Mouse (Mus musculus): ENCODE data around the gene Lpp.

The Lpp gene

GRCm38 (mm10) chr16:24900241-24900796, 507.0 kb downstream of the Lpp start:
- DNase-seq, result peak; percentile 44

- no peak for DNase-seq
Observed at GRCm38 (mm10) chr16:24901139-24901859, 508.0 kb downstream of the Lpp start.

GRCm38 (mm10) chr16:24902111-24902510, 508.8 kb downstream of the Lpp start:
- DNase-seq, result no peak

GRCm38 (mm10) chr16:24908926-24909325, 515.6 kb downstream of the Lpp start:
- no peak for DNase-seq

GRCm38 (mm10) chr16:24910321-24910720, 517.0 kb downstream of the Lpp start:
- DNase-seq, result no peak

GRCm38 (mm10) chr16:24910834-24911233, 517.5 kb downstream of the Lpp start:
- DNase-seq, result no peak

- no peak for DNase-seq
Observed at GRCm38 (mm10) chr16:24912381-24912780, 519.1 kb downstream of the Lpp start.

- DNase-seq, result no peak
Observed at GRCm38 (mm10) chr16:24913021-24913420, 519.7 kb downstream of the Lpp start.

- DNase-seq, result no peak
Observed at GRCm38 (mm10) chr16:24913641-24914392, 520.5 kb downstream of the Lpp start.

GRCm38 (mm10) chr16:24914393-24914751, 521.1 kb downstream of the Lpp start:
- DNase-seq, result no peak

GRCm38 (mm10) chr16:24915470-24915869, 522.2 kb downstream of the Lpp start:
- no peak for DNase-seq

- peak; percentile 27 for DNase-seq
Observed at GRCm38 (mm10) chr16:24919349-24920012, 526.2 kb downstream of the Lpp start.

- DNase-seq, result no peak
Observed at GRCm38 (mm10) chr16:24930070-24930469, 536.8 kb downstream of the Lpp start.

- DNase-seq, result no peak
Observed at GRCm38 (mm10) chr16:24930621-24931020, 537.3 kb downstream of the Lpp start.

- DNase-seq, result no peak
Observed at GRCm38 (mm10) chr16:24932816-24933215, 539.5 kb downstream of the Lpp start.

GRCm38 (mm10) chr16:24933691-24934090, 540.4 kb downstream of the Lpp start:
- DNase-seq, result no peak

GRCm38 (mm10) chr16:24941306-24942160, 548.2 kb downstream of the Lpp start:
- peak; percentile 46 for DNase-seq

- DNase-seq, result peak; percentile 54
Observed at GRCm38 (mm10) chr16:24943486-24944261, 550.4 kb downstream of the Lpp start.

- no peak for DNase-seq
Observed at GRCm38 (mm10) chr16:24946356-24946755, 553.0 kb downstream of the Lpp start.

- no peak for DNase-seq
Observed at GRCm38 (mm10) chr16:24947485-24947884, 554.2 kb downstream of the Lpp start.

- no peak for DNase-seq
Observed at GRCm38 (mm10) chr16:24948091-24948690, 554.9 kb downstream of the Lpp start.

Measured in embryo, embryonic 11 days (tissue).